Mouse (Mus musculus) brain, embryonic 14.5 days (tissue): ENCODE data around the gene 1700024P04Rik.

Source experiments
- CTCF ChIP-seq: fragments of 200-500 bp; IDR thresholded peaks from 2 replicates; pipeline ENCODE4 v1.5.1; 2012; ENCODE audit warnings: inconsistent platforms, mild to moderate bottlenecking, moderate library complexity, borderline replicate concordance; ENCODE audit not compliant: insufficient read depth, insufficient read length; ENCODE audit errors: extremely low read depth
- POLR2A ChIP-seq: fragments of 200-500 bp; IDR thresholded peaks from 2 replicates; pipeline ENCODE4 v1.6.1; 2012; ENCODE audit warnings: mild to moderate bottlenecking, inconsistent platforms, borderline replicate concordance; ENCODE audit not compliant: poor library complexity, insufficient read depth, insufficient read length, severe bottlenecking; ENCODE audit errors: extremely low read depth

GRCm38 (mm10) chr13:98971641-98972040, 12.7 kb downstream of the 1700024P04Rik start:
- TF ChIP-seq POLR2A (no peak), CTCF (no peak)
